Comparison of ENCODE assay signal across 8 mouse cellular contexts in the genomic region with DNA sequence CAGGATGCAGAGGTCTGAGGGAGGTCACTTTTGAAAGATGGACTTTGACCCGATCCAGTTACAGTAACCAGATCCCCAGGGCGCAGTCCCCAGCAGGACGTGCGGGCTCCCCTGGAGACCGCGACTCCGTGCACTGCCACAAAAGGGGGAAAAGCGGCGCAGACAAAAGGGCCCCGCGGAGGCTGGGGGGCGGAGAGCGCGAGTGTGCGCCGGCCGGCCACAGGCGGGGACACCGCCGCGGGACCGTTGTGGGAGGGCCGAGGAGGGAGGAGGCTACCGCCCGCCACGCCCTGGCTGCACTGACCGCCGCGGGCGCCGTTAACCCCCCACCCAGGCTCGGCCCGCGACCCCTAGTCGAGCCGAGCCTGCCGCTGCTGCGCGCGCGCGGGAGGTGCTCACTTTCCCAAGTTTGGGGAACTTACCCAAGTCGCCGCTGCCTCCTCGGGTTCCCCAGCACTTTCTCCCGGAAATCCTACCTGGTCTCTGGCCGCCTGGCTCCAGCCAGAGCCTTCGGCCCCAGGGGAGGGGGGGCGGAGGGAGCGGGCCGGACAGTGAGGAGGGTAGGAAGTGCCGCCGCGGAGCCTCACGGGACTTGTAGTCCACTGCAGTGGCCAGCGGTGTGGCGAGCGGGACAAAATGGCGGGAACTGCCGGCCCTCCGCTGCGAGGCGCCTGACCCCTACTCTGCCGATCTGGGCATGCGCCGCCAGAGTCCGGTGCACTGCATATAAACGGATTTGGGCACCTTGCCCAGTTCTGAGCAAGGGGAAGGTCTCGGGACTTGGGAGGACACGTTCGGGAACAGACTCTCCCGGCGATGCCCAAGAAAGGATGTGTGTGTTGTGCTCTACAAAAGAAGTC. TPM values are rescaled to one million over a fixed set of nuclear protein-coding genes. Genes with fewer than 3 reads are reported as not detected.
DNase-seq lines count a peak whose midpoint lies in the region; ATAC-seq and TF ChIP-seq lines count a peak whose summit lies in the region.

A gene (minus strand): TSS at position 567 of the 860 bp plus-strand sequence.

- peak within 1 kb of the TSS; percentile 60 for H3K4me2 ChIP-seq in embryonic facial prominence, embryonic 13.5 days
- H3K4me2 ChIP-seq in limb, embryonic 14.5 days (replicated peaks; ENCODE audit: low read depth, low read length, severe bottlenecking), result peak within 1 kb of the TSS; percentile 62
- peak within 1 kb of the TSS; percentile 60 for H3K4me2 ChIP-seq in midbrain, postnatal 0 days (ENCODE audit: low read depth, low read length, poor library complexity, severe bottlenecking)

- TF ChIP-seq CTCF in midbrain, postnatal 0 days (IDR thresholded peaks at IDR 0.05), result no peak

- WGBS in embryonic facial prominence, embryonic 13.5 days, result under 1% methylated on average over 70 of the region's 73 CpGs
- under 1% methylated on average over 44 of the region's 73 CpGs for WGBS in limb, embryonic 14.5 days
- under 1% methylated on average over 60 of the region's 73 CpGs for WGBS in midbrain, postnatal 0 days

- no peaks in the 10 kb centered on the region for H3K9me3 ChIP-seq in embryonic facial prominence, embryonic 13.5 days
- H3K9me3 ChIP-seq in limb, embryonic 14.5 days (ENCODE audit: control insufficient read depth, low read length), result no peaks in the 10 kb centered on the region
- H3K9me3 ChIP-seq in midbrain, postnatal 0 days (ENCODE audit: low read length), result no peaks in the 10 kb centered on the region

- peaks cover 17% of the 10 kb centered on the region for H3K4me1 ChIP-seq in embryonic facial prominence, embryonic 13.5 days
- peaks cover 15% of the 10 kb centered on the region for H3K4me1 ChIP-seq in limb, embryonic 14.5 days (ENCODE audit: control insufficient read depth, insufficient read depth, low read length)
- no peaks in the 10 kb centered on the region for H3K4me1 ChIP-seq in midbrain, postnatal 0 days (ENCODE audit: insufficient read depth, low read length)

- peak; percentile 37; the same call in 1 of the 2 replicates for TF ChIP-seq POLR2A in limb, embryonic 14.5 days (IDR thresholded peaks at IDR 0.05; ENCODE audit: borderline replicate concordance, extremely low read depth, insufficient read depth, insufficient read length)

- H3K36me3 ChIP-seq in embryonic facial prominence, embryonic 13.5 days, result 0 out of 2 replicates have a peak, but pooled peaks cover 5% of the 10 kb centered on the region
- H3K36me3 ChIP-seq in limb, embryonic 14.5 days (ENCODE audit: control insufficient read depth, insufficient read depth, low read length), result no peaks in the 10 kb centered on the region
- no peaks in the 10 kb centered on the region for H3K36me3 ChIP-seq in midbrain, postnatal 0 days (ENCODE audit: insufficient read depth, low read length)

- H3K9ac ChIP-seq in embryonic facial prominence, embryonic 13.5 days, result peak within 1 kb of the TSS; percentile 97
- peak within 1 kb of the TSS; percentile 95 for H3K9ac ChIP-seq in limb, embryonic 14.5 days (ENCODE audit: low read depth, low read length, severe bottlenecking)
- H3K9ac ChIP-seq in midbrain, postnatal 0 days (replicated peaks; ENCODE audit: low read length, poor library complexity, severe bottlenecking), result peak within 1 kb of the TSS; percentile 30

- peak within 1 kb of the TSS; percentile 98 for H3K27ac ChIP-seq in embryonic facial prominence, embryonic 13.5 days
- peak within 1 kb of the TSS; percentile 97 for H3K27ac ChIP-seq in limb, embryonic 14.5 days (replicated peaks; ENCODE audit: low read depth, low read length)
- H3K27ac ChIP-seq in midbrain, postnatal 0 days (ENCODE audit: low read depth, low read length), result peak within 1 kb of the TSS; percentile 70

- peak within 1 kb of the TSS; percentile 84 for H3K4me3 ChIP-seq in embryonic facial prominence, embryonic 13.5 days
- peak within 1 kb of the TSS; percentile 86 for H3K4me3 ChIP-seq in limb, embryonic 14.5 days (replicated peaks; ENCODE audit: low read length)
- H3K4me3 ChIP-seq in midbrain, postnatal 0 days (ENCODE audit: low read depth, low read length), result peak within 1 kb of the TSS; percentile 90

- H3K27me3 ChIP-seq in embryonic facial prominence, embryonic 13.5 days, result no peaks in the 10 kb centered on the region
- no peaks in the 10 kb centered on the region for H3K27me3 ChIP-seq in limb, embryonic 14.5 days (ENCODE audit: control insufficient read depth, insufficient read depth, low read length)
- H3K27me3 ChIP-seq in midbrain, postnatal 0 days (ENCODE audit: insufficient read depth, low read length), result no peaks in the 10 kb centered on the region

- DNase-seq in 3134 (ENCODE audit: extremely low read depth, insufficient read length, low spot score), result peak; percentile 98
- peak; percentile 98 to 100 for DNase-seq in adrenal gland, postnatal 36 days
- DNase-seq in heart, adult 8-10 months (ENCODE audit: low spot score), result peak; percentile 97
- peak; percentile 99 for DNase-seq in kidney, adult 9 months
- peak; percentile 98 for DNase-seq in limb, embryonic 14.5 days (ENCODE audit: low spot score)
- DNase-seq in midbrain, postnatal 0 days (ENCODE audit: low spot score), result peak; percentile 97
- DNase-seq in spleen, postnatal 14 days (ENCODE audit: low spot score in 2 of 2), result peak; percentile 80 to 87

- ATAC-seq in embryonic facial prominence, embryonic 13.5 days (ENCODE audit: insufficient number of reproducible peaks, insufficient read depth, low FRiP score, low TSS enrichment, low read depth), result peak; percentile 91
- ATAC-seq in limb, embryonic 14.5 days (ENCODE audit: low FRiP score, low read depth), result peak; percentile 95
- ATAC-seq in midbrain, postnatal 0 days (ENCODE audit: low FRiP score), result peak; percentile 98

RNA-seq across cellular contexts. Expression of the gene that starts here (rescaled TPM):
- 10 to 100 TPM; 57.8 to 58.4 TPM for total RNA-seq in adrenal gland, postnatal 36 days (2021)
- polyA plus RNA-seq in embryonic facial prominence, embryonic 13.5 days (2015; fragmentation: Nextera tagmentation; extraction: Ambion mirVana), result 22.7 and 23.6 TPM in 2 replicates
- total RNA-seq in heart, adult 8-10 months (2022), result 10 to 100 TPM; 20.7 to 23.9 (median 23.1) TPM
- polyA plus RNA-seq in limb, embryonic 14.5 days (2012; rRNA removed), result 26.9 and 28.5 TPM in 2 replicates
- polyA plus RNA-seq in limb, embryonic 14.5 days (2014; fragmentation: Nextera tagmentation; extraction: Ambion mirVana), result 23.6 and 25.9 TPM in 2 replicates
- total RNA-seq in midbrain, postnatal 0 days (2014; rRNA removed), result 3.8 and 4.8 TPM in 2 replicates
- polyA plus RNA-seq in midbrain, postnatal 0 days (2015; fragmentation: Nextera tagmentation; extraction: Ambion mirVana), result 4.8 and 4.9 TPM in 2 replicates

Comparison
In these comparisons a context has a peak if more than half of its experiments do, and no peak if none do; other contexts are left out.
1. Peak in every context shown above with its lines: DNase-seq, ATAC-seq, H3K4me3 ChIP-seq and H3K27ac ChIP-seq.
2. H3K9ac ChIP-seq: peak in every context shown above with its lines; median percentile 97 in embryonic facial prominence, embryonic 13.5 days; 95 in limb, embryonic 14.5 days; 30 in midbrain, postnatal 0 days.